Mouse (Mus musculus) megakaryocyte, embryonic 14.5 days (primary cell): Measurements from ENCODE around the gene Milr1.

Experiments
- FLI1 ChIP-seq: IDR thresholded peaks from 2 replicates; pipeline ENCODE4 v1.6.1; 2012; ENCODE audit warnings: low read length, inconsistent platforms, mixed read lengths
- GATA1 ChIP-seq: IDR thresholded peaks from 3 replicates; pipeline ENCODE4 v1.6.1; 2012; ENCODE audit warnings: mixed read lengths, low read length, inconsistent platforms, borderline replicate concordance

DNA sequence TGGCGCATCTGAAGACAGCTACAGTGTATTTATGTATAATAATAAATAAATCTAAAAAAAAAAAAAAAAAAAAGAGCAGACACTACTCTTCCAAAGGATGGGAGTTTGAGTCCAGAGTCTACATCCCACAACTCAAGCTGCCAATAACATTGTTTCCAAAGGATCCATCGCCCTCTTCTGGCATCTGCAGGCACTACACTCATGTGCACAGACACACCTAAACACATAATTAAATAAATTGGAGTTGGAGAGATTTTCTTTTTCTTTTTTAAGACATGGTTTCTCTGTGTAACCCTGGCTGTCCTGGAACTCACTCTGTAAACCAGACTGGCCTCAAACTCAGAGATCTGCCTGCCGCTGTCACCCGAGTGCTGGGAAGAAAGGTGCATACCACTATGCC is 16.5 kb downstream of the Milr1 start:
- no peak for TF ChIP-seq GATA1
- no peak for TF ChIP-seq FLI1
